Mouse (Mus musculus) spleen, postnatal 36 days (tissue): ENCODE results near the gene Scfd2.

Experiments
- DNase-seq, 2 experiments: peaks; one replicate each; pipeline ENCODE4 v3.0.0; 2022; ENCODE audit warnings: low spot score in 2 of 2, mixed read lengths in 1 of 2

Gene Scfd2

DNA sequence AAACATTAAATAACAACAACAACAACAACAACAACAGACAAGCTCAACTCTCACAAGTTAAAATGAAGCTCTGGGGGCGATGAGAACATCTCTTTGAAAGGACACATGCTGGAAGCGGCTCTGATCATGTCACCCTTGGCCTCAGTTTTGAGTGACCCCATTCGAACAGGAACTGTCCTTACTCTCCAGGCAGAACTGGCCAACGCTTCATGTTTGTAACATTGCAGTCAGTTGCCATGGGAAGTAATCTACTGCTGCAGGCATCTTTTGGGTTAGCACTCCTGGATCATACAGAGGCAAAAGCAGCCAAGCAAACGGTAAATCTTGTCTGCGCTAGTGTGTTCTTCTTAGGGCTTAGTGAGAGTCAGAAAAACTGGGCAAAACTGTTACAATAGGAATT is 219.7 kb downstream of the Scfd2 start:
- no peak for DNase-seq

DNA sequence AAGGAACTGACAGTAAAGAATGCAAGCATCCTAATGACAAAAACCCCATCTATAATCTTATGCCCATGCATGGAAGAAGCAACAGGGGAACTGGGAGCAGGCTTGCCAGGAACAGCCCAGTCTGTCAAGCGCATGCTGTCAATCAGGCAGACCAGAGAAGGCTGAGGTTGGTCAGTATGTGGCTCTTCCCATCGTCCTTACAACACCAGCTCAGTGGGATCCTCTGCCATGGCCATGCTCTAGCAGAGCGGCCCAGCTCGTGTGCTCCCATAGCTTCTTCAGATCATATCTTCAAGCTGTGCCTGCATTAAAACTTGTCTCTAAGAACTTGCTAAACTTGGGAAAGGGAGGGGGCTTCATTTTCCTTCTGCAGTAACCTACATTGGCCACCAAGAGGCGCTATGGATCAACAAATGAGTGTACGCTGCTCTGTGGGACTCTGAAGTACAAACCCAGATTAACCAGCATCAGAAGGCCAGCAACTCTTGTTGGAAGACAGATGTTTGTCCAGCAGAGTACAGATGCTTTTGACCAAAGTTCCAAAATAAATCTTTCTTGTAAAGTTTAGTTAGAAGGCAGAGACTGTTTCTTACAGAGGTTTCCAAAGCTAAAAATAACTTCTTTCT is 220.2 kb downstream of the Scfd2 start:
- DNase-seq: no peak

DNA sequence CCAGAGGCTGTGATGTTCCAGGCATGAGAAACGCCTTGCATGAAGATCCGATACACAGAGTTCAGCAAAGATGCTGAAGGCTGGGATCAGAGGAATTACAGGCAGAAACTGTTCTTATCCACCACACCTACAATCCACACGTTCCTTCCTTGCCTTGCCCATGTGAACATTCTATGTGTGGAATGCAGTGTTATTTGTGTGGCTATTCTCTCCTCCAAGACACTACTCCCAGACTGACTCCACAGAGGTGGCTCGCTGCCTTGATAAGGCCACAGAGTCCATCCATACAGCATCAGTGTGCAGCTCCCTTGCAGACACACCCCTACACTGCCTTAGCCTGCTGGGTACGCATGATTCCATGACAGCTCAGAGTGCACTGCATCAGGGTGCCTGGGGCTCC is 221.5 kb downstream of the Scfd2 start:
- no peak for DNase-seq

DNA sequence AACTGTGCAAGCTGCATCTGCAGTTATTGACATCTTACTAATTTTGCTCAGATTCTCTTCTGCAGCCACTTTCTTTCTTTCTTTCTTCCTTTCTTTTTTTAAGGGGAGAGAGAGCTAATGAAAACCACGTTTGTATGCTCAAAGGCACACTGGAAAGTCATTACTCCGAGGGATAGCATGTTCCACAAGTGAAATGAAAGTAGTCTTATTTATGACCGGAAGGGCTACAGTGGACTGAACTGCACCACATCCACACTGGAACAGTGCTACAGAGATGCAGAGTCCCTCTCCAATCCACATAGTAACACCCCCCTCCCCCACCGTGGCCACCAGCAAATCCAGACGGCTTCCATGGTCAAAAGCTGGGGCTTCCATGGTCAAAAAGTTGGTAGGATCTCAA is 224.3 kb downstream of the Scfd2 start:
- no peak for DNase-seq

DNA sequence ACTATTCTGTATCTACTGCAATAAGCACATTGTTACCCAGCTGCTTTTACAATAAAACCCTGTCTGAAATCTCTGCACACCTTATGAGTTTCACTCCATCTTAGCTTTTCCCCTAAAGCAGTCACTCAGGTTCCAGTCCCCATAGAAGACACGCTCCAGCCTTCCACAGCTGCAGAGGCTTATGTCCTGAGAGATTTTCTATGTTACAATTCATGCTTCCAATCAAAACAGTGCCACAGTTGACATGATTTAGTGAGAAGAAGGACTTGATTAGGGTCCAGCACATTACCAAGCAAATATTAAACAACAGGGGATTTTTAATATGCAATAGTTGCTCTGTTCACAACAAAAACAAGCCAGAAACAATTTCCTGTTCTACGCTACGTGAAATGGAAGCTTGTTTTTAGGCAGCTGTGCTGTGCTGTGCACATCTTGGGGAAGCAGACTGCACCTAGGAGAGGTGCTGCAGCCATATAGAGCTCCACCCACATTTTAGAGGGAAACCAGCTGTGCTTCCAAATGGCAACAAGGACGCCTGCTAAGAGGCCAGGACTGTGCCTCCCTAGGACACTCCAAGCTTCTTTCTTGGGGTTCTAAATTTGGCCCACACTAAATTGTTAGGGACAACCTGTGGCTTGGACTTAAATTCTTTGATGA is 225.9 kb downstream of the Scfd2 start:
- DNase-seq: no peak

DNA sequence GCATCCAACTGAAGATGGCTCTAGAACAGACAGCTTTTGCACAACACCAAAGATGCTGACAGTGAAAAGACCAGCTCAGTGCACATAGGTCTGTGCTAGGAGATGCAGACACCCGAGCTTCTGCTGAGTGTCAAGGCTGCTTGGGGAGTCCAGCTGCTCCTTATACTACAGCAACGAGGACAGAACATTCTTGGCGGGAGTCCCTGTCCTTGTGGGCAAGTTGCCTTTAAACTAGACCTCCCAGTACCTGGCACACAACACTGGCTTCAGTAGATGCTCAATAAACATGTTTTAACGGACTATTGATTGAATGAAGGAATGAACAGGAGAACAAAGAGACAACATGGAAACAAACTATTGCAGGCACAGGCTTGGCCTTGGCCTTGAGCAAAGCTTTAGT is 226.8 kb downstream of the Scfd2 start:
- DNase-seq: no peak

DNA sequence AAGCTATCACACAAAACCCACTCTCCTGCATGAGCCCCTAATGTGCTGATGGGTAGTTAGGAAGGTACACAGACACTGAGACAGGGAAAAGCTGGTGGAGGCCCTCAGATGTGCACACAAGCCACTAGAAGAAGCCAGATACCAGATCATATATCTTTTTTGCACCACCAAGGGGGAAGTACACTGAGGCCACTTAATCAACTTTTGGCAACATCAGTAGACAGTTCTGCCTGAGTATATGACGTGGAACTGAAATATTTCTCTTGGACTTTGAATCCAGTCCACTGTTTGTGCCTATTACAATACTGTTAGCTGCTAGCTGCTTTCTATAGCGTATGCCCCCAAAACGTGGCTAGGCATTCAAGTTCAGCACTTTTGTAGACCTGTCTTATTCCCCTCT is 229.2 kb downstream of the Scfd2 start:
- no peak for DNase-seq

DNA sequence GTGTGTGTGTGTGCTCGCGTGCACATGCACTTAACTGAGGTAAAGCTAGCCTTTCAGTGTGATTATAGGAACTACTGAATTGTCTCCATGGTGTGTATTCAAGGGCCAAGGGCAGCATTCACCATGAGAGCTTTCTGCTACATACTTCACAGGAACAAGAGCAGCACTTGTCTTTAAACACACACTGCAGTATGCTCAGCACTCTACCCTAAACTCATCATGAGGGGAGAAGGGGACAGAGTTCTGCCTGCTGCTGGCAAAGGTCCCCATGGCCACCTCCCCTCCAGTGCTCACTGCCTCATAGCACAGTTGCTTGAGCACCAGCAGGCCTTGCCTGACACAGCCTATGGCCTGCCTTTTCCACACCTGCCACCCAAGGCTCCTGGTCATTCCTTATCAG is 230.1 kb downstream of the Scfd2 start:
- no peak for DNase-seq

DNA sequence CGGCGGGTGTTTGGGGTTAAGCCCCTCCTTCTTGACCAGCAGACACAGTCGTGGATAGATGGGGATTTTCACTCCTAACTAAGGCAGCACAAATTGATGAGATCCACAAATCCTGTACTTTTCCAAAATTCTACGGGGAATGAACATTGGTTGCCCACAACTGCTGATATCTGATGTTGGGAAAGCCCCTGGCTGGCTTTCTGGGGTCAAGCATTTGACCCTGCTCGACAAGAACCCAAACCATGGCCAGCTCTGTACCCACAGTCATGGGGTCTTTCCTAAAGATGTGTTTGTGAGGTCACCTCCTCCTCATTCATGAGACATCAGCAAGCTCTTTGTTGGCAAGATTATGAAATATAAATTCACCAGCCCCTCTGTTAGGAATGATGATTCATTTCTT is 230.6 kb downstream of the Scfd2 start:
- no peak for DNase-seq

DNA sequence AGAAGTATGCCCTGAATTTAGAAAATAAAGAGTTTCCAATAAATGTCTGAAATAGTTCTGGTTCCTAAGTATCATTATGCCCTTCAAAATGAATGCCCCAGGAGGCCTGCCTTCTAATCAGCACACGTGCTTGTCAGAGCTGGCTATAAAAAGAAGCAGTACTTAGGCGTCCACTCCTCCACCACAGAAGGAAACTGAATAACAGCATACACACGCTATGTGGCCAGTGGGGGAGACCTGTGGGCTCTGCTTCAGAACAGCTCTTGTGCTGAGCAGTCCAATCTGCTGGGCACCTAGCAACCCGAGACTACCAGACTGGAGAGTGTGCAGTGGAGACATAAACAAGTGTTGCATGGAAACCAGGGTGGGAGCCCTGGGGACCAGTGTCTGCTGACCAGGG is 231.4 kb downstream of the Scfd2 start:
- no peak for DNase-seq

DNA sequence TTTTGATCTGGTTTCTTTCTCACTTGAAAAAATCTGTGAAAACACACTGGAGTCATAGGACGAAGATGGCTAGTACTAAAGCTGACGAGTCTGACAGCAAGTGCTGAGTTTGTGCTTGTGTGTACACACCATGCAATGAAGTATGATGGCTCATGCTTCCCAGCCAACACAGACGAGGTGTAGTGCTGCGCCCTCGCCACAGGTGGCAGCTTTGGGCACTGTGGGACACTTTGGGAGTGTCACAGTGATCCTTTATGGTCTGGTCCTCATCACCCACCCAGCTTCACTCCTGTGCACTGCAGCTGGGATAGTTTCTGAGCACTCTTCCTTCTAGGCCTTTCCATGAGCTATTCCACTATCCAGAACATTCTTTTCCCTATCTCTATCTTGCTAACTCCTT is 234.4 kb downstream of the Scfd2 start:
- DNase-seq: no peak

DNA sequence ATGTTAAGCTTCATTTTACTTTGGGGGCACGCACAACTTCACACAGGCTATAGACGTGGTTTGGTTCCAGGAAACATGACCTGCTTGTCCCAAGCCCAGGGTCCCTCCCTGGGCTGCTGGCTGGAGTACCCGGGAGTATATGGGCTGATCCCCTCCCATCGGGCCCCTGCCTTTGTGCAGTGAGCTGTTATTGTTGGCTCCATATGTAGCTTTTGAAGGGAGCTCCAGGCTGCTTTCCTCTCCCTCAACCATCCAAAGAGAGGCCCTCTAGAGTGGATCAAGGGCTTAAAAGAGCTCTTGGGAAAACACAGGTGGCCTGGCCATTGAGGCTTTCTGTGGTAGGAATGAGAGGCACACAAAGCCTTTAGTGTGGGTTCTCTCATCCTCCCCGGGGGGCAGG is 235.5 kb downstream of the Scfd2 start:
- no peak for DNase-seq

DNA sequence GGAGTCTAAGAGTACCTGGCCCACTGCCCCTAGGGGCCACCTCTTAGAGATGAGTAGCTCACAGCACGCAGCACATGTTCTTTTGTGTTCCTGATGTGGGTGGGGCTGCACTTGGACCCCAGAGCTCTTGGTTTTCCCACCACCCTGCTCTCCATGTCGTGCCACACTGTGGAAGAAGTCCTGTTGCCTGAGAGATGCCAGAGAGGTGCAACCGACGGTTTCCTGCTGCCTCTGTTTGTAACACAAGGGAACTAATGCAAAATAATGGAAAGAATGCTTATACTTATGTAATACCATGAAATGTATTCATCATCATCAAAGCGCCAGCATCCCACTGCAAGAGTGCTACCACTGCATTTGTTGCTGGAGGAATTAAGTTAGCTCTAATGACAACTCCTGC is 238.0 kb downstream of the Scfd2 start:
- no peak for DNase-seq

DNA sequence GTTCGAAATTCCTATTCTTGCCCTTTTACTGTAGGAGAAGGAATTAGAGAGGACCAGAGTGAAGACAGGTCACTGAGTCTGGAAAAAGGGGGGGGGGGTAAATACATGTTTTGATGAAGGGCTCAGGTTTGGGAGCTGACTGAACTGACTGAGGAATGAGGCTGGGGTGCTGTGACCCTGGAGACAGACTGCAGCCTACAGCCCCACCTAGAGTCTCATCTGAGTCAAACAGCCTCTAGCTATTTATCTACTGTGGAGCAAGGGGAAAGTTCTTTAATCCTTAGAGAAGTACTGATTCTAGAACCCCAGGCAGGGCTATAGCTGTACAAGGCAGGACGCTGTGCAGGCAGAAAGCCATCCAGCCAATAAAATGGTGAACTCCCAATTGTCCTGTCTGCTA is 239.5 kb downstream of the Scfd2 start:
- no peak for DNase-seq

DNA sequence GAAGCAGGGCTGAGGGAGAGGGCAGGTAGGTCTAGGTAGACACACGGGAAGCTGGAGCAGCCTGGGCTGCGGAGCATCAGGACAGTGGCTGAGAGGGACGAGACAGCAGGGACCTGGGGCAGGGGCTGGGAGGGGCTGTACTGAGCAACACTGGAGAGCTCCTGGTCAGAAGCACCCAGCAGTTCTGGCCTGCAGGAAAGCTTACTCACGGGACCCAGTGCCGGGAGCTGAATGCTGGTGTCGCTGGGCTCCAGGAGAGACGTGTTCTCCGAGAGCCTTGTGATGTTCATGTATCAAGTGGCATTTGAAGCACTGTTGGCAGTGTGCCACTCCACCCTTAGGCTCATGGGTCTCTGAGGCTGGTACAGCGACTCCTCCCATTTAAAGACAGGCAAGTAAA is 240.0 kb downstream of the Scfd2 start:
- no peak for DNase-seq

DNA sequence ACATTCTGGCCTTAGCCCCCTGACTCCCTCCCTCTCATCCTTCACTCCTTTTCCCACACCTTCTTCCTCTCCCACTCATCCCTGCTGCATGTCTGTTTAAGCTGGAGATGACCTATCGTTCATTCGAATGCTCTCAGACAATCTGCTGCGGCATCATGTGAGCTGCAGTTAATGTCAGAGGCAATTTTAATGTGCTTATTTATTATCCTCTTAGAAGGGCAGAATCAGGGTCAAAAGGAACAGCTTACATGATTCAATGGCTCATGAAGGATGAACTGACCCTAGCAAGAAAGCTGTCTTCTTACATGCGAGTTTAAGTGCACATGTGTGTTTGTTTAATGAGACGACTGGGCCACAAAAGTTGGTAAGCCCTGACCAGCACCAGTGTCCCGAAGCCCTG is 241.6 kb downstream of the Scfd2 start:
- no peak for DNase-seq

DNA sequence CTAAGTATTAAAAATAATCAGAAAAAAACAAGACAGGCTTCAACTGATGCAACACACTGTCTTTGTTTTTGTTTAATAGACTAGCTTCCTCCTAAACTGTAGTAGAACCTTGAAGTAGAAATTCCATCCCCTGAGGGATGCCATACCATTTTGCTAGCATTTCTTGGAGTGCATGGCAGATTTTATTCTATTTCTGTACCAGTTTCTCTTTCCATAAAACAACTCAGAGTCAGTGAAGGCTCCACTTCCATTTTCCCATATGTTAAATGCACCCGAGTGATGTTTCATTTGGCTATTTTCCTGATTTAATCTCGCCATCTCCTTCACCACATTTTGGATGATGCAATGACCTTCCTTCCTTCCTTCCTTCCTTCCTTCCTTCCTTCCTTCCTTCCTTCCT is 243.4 kb downstream of the Scfd2 start:
- no peak for DNase-seq

DNA sequence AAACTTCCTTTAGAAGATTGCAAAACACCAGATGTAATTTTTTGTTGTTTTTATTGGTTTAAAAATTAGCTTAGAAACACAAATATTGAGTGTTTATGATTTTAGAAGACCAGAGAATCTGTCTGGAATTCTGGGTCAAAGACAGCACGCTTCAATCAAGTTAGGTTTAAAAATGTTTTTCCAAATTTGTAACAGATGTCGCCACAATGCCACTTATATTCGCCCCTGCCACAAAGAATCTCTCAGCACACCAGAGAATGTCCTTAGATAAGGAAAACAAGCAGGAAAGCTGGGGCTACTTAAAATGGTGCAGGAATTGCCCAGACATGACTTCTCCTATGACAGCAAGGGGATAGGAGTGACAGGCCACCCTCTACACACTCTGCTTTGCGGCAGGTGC is 245.3 kb downstream of the Scfd2 start:
- no peak for DNase-seq

DNA sequence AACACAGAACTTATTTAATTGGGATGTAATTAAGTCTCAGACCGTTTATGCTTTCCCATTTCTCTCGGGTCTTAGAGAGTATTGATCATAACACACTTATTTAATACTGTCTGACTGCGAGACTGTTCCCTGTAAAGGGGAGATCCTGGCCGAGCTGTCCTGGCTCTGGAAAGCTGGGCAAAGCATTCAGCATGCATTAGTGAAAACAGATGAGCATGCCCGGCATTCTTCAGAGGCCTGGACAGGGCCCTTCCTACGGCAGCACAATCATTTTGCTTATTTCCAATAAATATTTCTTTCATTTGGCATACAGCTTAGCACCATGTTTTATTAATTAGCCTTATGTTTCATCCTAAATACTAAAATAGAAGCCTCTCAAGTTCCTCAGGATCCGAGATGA is 245.8 kb downstream of the Scfd2 start:
- DNase-seq: no peak

DNA sequence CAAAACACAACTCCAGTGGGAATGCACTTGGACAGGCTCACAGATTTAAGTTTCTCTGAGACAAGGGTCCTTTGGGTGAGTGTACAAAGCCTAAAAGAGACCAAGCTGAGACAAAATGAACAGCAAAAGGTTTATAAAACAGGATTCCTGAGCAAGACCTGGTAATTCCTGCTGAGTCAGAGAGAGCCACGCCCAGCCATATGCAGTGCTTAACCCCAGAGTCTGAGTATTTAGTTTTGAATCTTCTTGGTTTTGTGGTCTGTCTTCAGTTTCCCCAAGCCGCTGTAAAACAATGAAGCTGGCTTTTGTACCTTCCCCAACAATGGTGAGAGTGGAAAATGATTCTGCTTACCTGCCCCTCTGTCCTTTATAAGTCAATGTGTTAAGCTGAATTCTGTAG is 246.3 kb downstream of the Scfd2 start:
- DNase-seq: no peak

DNA sequence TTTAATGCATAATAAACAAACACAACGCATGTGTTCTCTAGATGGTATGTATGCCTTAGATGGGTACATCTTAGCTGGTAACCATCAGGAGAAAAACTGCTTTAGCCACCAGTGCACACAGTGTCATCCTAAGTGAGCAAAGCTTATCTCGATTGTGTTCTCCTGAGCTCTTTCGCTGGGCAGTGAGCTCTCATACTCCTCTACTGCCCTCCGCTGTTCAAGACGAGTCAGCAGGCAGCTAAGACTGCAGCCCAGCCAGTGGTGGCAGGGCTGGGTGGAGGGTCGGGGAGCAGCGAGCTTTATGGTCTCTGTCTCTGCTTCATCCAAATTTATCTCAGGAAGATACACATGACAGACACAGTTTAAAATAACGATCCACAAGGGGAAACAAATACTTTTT is 248.0 kb downstream of the Scfd2 start:
- no peak for DNase-seq

DNA sequence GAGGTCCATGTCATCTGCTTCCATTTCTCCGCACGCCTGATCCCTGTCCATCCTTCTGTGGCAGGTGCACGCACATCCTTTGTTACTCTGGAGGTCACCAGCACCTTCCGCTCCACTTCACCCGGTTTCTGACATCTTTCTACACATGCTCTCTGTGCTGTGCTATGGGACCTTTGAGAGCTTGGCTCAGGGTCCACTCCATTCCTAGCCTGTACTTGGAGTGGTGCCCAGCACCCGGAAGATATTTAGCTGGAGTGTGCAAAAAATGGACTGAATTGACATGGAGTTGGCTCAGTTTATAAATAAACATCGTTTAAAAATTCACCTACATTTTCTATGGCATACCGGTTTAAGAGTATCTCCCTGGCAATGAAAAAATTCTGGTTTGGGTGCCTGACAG is 250.1 kb downstream of the Scfd2 start:
- no peak for DNase-seq

DNA sequence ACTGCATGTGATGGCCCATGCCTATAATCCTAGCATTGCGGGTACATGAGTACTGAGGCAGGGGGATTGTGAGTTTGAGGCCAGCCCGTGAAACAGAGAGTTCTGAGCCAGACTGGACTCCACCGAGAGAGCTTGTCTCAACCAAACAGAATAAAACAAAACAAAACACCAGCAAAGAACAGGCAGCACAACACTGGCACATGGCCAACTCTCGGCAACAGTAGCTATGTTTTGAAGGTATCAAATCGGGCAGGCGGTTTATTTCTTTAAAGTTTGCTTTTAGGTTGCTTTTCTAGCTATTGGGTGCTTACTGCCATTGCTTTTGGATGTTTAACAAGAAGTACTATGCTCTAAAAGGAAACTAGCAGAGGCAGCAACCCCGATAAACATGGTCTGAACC is 251.9 kb downstream of the Scfd2 start:
- no peak for DNase-seq

DNA sequence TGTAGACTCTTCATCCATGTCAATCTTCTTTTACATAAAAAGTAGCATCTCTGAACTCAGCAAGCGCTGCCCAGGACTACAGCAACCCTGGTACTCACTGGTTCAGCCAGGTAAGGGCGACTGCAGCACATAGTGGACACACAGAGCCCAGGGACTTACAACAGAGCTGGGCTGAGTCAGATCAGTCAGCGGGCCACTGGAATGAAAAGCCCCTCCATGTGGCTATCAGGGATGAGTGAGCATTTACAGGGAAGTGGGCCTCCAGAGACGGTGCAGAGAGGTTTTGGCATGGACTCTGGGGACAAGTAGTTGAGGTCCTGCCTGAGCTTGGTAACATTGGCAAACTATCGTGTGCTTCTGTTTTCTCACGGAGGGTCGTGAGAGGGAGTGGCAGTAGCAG is 253.1 kb downstream of the Scfd2 start:
- DNase-seq: no peak
